14 mouse cellular contexts compared by ENCODE assay signal in the genomic region with DNA sequence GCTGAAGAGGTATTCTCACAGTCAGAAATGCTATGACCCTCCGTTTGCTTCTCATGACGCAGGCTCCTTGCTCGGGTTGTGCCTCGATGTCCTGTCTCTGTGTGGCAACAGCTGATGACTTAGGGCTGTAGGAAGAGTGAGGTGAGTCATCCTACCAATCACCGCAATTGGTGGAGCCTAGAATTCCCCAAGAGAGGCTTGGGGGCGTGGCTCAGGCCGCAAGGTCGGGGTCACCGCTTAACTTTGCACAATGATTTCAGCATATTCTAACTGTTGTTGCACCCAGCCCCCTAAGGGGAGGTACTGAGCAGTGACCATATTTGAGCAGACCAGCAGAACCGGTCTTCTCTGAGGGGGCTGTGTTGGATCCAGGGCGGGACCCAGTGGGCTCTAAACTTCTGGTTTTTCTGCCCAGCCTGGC. TPM values are rescaled to one million over a fixed set of nuclear protein-coding genes. Genes with fewer than 3 reads are reported as not detected.
DNase-seq lines count a peak whose midpoint lies in the region.
"Had no signal": no experiment of that assay in that cellular context is flagged by ENCODE, and none has a peak within 500 bp of the region (broad histone marks: within the 10 kb centered on the region; RNA-seq: fewer than 3 reads in every experiment).

No protein-coding gene starts in this region.

- peak; percentile 85 to 93 for DNase-seq in adrenal gland, adult (ENCODE audit: inconsistent age in 2 of 2, low spot score in 1 of 2)
- no peak for DNase-seq in adrenal gland, postnatal 4 days (ENCODE audit: low spot score in 2 of 2)
- DNase-seq in 3134 (ENCODE audit: extremely low read depth, insufficient read length, low spot score) (peak; percentile 89), R1 (ENCODE audit: low read depth, low spot score) (peak; percentile 85)
- peak; percentile 60 for DNase-seq in induced T-regulatory cell, adult 2 months (ENCODE audit: low read depth)
- no peak for DNase-seq in right cerebral cortex, postnatal 25 days
- DNase-seq in heart, postnatal 14 days = no peak
- DNase-seq in testis, postnatal 14 days (ENCODE audit: low spot score) = no peak
- DNase-seq: B cell, adult 2 months; gastrocnemius, postnatal 36 days; kidney, adult 8-10 months; liver, postnatal 0 days; retina, postnatal 1 day had no signal

- intact Hi-C loops in heart, postnatal 14 days (cut with DNase I) = loop anchor here (2.0 kb wide), 1 partner anchor 53 kb away; no protein-coding TSS in a partner anchor

RNA-seq across cellular contexts. Expression of a gene that starts 1.9 kb away (rescaled TPM):
- 100 to 1,000 TPM; 176 to 208 TPM for total RNA-seq in adrenal gland, postnatal 4 days (2021)
- total RNA-seq in heart, postnatal 14 days (2021) = 10 to 100 TPM; 60.3 to 64.8 TPM

RNA-seq across cellular contexts. Expression of a gene that starts 34.0 kb away (rescaled TPM):
- total RNA-seq in adrenal gland, postnatal 4 days (2021) = not detected
- not detected for total RNA-seq in heart, postnatal 14 days (2021)
- total RNA-seq: gastrocnemius, postnatal 36 days; layer of hippocampus, adult 8-10 months had no signal

Comparison
In these comparisons a context has a peak if more than half of its experiments do, and no peak if none do; other contexts are left out.
1. DNase-seq: peak in adrenal gland, adult (2 of 2), 3134 (single experiment), R1 (single experiment) and induced T-regulatory cell, adult 2 months (single experiment); none in adrenal gland, postnatal 4 days (0 of 2), right cerebral cortex, postnatal 25 days (single experiment), heart, postnatal 14 days (0 of 2) and testis, postnatal 14 days (single experiment).